Mouse (Mus musculus) liver, adult 2 months (tissue): ENCODE measurements around the gene Lipa. TPM values are rescaled to one million over a fixed set of nuclear protein-coding genes. Genes with fewer than 3 reads are reported as not detected.

ENCODE experiments used
- DNase-seq: peaks from one replicate; pipeline ENCODE4 v3.0.0-alpha.2; 2011; ENCODE audit warnings: low read depth, low spot score; ENCODE audit errors: extremely low read depth
- H3K27ac ChIP-seq: fragments of 200-500 bp; replicated peaks from 2 replicates; pipeline ENCODE4 v1.5.1; 2012; ENCODE audit warnings: low read depth, mild to moderate bottlenecking, control low read depth, inconsistent platforms, low read length; ENCODE audit not compliant: insufficient read depth
- H3K27me3 ChIP-seq: fragments of 200-500 bp; 2 replicates; pipeline ENCODE4 v1.6.1; 2012; ENCODE audit warnings: mild to moderate bottlenecking, moderate library complexity, low read length, inconsistent platforms; ENCODE audit not compliant: control insufficient read depth, insufficient read depth
- H3K36me3 ChIP-seq: fragments of 200-500 bp; 2 replicates; pipeline ENCODE4 v1.6.1; 2012; ENCODE audit warnings: low read length, inconsistent platforms; ENCODE audit not compliant: control insufficient read depth, insufficient read depth
- H3K4me1 ChIP-seq: fragments of 200-500 bp; 2 replicates; pipeline ENCODE4 v1.6.1; 2011; ENCODE audit warnings: low read length; ENCODE audit not compliant: control insufficient read depth, insufficient read depth
- H3K4me3 ChIP-seq: fragments of 200-500 bp; 2 replicates; pipeline ENCODE4 v1.5.1; 2011; ENCODE audit warnings: low read depth, mild to moderate bottlenecking, control low read depth, low read length, moderate library complexity; ENCODE audit not compliant: insufficient read depth
- H3K79me2 ChIP-seq: fragments of 200-500 bp; 2 replicates; pipeline ENCODE4 v1.6.1; 2012; ENCODE audit warnings: inconsistent platforms, mild to moderate bottlenecking, low read length, moderate library complexity; ENCODE audit not compliant: control insufficient read depth, insufficient read depth
- H3K9ac ChIP-seq: fragments of 200-500 bp; 2 replicates; pipeline ENCODE4 v1.6.1; 2012; ENCODE audit warnings: low read depth, mild to moderate bottlenecking, control low read depth, inconsistent platforms, low read length
- CTCF ChIP-seq: fragments of 200-500 bp; IDR thresholded peaks from 2 replicates; pipeline ENCODE4 v1.5.1; 2011; ENCODE audit warnings: low read depth, low read length, control low read depth
- POLR2A ChIP-seq: fragments of 200-500 bp; IDR thresholded peaks from 2 replicates; pipeline ENCODE4 v1.6.1; 2011; ENCODE audit warnings: low read length, control low read depth; ENCODE audit not compliant: insufficient read depth; ENCODE audit errors: extremely low read depth
- WGBS: fragments of 180-500 bp; shearing (Covaris S2); methylation state at CpG from one replicate; pipeline ENCODE4 v1.1.7; 2018; 5-methylcytosine and 5-hydroxymethylcytosine counted together
- polyA plus RNA-seq: library from polyadenylated mRNA; depleted of rRNA; stranded (reverse); fragments of >200 nt; gene quantifications from 2 replicates; pipeline ENCODE4 v1.2.3, GENCODE M21; 2012
- total RNA-seq: library from RNA; depleted of rRNA; stranded (reverse); fragments of >200 nt; gene quantifications from 2 replicates; pipeline ENCODE4 v1.2.3, GENCODE M21; 2014

Lipa gene
- total and polyA plus RNA-seq, 2 experiments = 137 to 159 TPM

DNA sequence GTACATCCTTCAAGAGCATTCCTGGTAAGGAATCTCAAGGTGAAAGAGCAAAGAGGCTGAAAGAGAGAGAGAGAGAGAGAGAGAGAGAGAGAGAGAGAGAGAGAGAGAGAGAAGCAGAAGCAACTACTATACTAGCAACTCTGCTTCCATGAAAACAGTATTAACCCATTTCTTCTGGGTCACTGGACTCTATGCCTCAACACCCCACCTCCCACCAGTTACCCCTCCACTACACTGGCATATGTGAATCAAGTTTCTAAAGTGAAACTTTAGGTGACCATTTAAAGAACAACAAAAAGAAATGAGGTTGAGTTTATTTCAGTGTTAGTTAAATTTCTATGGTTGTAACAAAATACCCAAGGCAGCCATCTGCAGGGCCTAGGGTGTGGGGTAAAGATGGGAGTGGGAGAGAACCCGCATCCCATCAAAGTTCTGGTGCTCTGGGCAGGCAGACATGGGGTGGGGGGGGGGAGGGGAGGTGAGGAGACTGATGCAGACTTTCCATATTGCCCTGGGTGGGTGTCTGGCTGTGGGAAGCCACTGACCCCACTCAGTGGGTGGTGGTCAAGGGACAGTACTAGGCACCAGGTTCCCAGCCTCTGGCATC lies 39.0 kb upstream of the Lipa start:
- Histone ChIP-seq H3K27ac (no peak overlapping the region), H3K79me2 (no peaks in the 10 kb centered on the region), H3K4me3 (no peak overlapping the region), H3K9ac (no peak overlapping the region), H3K36me3 (no peaks in the 10 kb centered on the region), H3K27me3 (no peaks in the 10 kb centered on the region), H3K4me1 (peaks cover 4% of the 10 kb centered on the region)
- DNase-seq = no peak
- TF ChIP-seq CTCF (no peak), POLR2A (no peak)
- WGBS = 100% methylated on average over 1 of the region's 1 CpGs

DNA sequence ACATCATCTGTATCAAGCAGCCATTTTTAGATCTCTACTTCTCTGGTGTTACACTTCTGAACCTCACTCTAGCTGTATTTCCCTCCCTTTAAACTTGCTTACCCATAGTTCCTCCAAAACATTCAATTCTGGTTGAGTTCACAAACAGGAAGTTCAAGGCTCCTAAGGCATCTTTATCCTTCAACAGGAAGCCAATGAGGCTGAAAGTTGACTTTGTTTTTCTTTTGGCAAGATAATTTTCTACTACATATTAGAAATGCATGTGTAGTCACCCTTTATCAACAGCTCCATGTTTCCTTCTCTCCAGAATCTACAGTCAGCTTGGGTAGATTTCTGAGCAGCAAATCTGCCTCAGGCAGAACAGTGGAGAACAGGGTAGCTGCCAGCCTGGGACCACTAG lies 35.3 kb upstream of the Lipa start:
- H3K27me3 ChIP-seq = no peaks in the 10 kb centered on the region
- no peaks in the 10 kb centered on the region for H3K79me2 ChIP-seq
- peak; percentile 25 for DNase-seq
- no peak overlapping the region for H3K9ac ChIP-seq
- no peak overlapping the region for H3K27ac ChIP-seq
- no peak for TF ChIP-seq CTCF
- TF ChIP-seq POLR2A = no peak
- no peaks in the 10 kb centered on the region for H3K36me3 ChIP-seq
- no peak overlapping the region for H3K4me3 ChIP-seq
- H3K4me1 ChIP-seq = peaks cover 4% of the 10 kb centered on the region; the same call in 1 of the 2 replicates

DNA sequence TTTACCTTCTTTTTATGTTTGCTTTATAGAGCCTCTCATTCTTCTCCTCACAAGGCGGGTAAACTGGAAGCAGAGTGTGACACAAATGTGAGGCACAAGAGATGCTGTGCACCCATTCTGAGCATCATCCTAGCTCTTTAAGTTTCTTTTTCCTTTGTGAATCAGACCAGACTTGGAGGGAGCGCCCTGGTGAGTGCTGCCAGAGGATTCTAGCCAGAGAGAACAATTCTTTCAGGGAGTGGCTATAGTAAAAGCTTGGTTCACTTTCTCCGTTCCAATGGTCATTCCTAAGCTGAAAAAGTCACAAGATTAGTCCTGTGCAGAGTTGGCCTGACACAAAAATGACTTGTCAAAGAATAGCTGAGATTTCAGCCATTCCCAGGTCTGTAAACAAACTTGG lies 29.3 kb upstream of the Lipa start:
- 91% methylated on average over 3 of the region's 3 CpGs for WGBS
- DNase-seq = no peak
- TF ChIP-seq POLR2A (no peak), CTCF (no peak)

DNA sequence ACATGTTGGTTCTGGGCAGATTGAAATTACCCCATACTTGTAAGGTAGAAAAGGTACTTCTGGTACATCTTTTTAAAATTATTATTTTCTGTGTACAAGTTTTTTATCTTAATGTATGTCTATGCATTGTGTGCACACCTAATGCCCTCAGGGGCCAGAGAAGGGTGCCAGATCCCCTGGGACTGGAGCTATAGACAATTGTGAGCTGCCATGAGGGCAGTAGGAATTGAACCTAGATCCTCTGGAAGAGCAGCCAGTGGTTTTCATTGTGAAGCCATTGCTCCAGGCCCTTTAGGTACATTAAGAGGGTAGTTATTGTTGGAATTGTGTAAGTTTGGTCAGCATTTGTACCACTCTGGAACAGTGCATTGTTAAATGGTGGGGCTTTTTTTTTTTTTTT lies 26.8 kb upstream of the Lipa start:
- H3K27ac ChIP-seq = 0 out of 2 replicates have a peak overlapping the region, but pooled peaks have one; percentile 57

More for the DNA sequence above, 29.3 kb upstream of the Lipa start:
- no peaks in the 10 kb centered on the region; the same call in 1 of the 2 replicates for H3K4me1 ChIP-seq
- no peak overlapping the region for H3K27ac ChIP-seq
- no peaks in the 10 kb centered on the region for H3K27me3 ChIP-seq
- H3K4me3 ChIP-seq = no peak overlapping the region
- H3K9ac ChIP-seq = no peak overlapping the region
- H3K79me2 ChIP-seq = no peaks in the 10 kb centered on the region; the same call in 1 of the 2 replicates
- no peaks in the 10 kb centered on the region for H3K36me3 ChIP-seq

DNA sequence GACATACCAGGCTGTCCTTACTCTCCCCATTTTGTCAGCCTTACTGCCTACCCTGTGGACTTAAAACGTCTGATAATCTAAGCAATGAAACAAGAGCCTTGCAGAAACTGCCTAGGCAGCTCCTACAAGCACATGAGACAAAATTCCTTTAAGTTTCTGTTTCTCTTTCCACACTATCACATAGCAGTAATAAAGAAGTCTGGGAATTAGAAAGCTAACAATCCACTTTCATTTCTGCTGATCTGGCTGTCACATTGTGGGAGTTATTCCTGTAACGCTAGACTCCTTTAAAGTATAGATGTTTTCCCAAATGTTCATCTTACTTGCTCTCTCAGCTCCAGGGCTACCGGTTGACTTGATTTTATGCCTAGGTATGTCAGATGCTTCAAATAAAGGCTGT lies 26.2 kb upstream of the Lipa start:
- peak overlapping the region; percentile 66 for H3K9ac ChIP-seq
- H3K4me1 ChIP-seq = no peaks in the 10 kb centered on the region; the same call in 1 of the 2 replicates
- no peak overlapping the region for H3K4me3 ChIP-seq
- H3K79me2 ChIP-seq = no peaks in the 10 kb centered on the region; the same call in 1 of the 2 replicates
- H3K27me3 ChIP-seq = no peaks in the 10 kb centered on the region
- no peaks in the 10 kb centered on the region for H3K36me3 ChIP-seq
- TF ChIP-seq CTCF (no peak), POLR2A (no peak)
- H3K27ac ChIP-seq = peak overlapping the region; percentile 89
- 63% methylated on average over 3 of the region's 3 CpGs for WGBS
- DNase-seq = peak; percentile 24

More for the DNA sequence above, 26.8 kb upstream of the Lipa start:
- Histone ChIP-seq H3K27me3 (no peaks in the 10 kb centered on the region), H3K36me3 (no peaks in the 10 kb centered on the region), H3K79me2 (no peaks in the 10 kb centered on the region; the same call in 1 of the 2 replicates), H3K9ac (no peak overlapping the region), H3K4me3 (no peak overlapping the region), H3K4me1 (no peaks in the 10 kb centered on the region; the same call in 1 of the 2 replicates)
- no peak for TF ChIP-seq POLR2A
- TF ChIP-seq CTCF = no peak
- no peak for DNase-seq

DNA sequence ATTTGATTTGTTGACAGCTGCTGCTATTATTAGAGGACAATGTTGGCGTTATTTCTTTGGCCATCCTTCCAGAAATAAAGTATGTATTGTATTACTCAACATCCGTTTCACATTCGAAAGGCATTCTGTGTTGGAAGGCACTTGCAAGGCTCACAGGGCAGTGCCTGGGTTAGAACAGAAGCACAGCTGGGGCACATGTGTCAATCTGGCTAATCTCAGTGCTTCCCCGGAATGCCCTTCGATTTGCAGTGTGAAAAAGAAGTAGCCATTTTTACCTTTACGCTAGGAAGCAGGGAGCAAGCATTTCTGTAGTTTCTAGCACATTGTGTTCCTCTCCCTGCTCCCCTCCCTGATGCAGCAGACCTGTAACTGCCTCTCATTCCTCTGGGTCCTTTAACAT lies 25.7 kb upstream of the Lipa start:
- Histone ChIP-seq H3K4me1 (no peaks in the 10 kb centered on the region; the same call in 1 of the 2 replicates), H3K4me3 (no peak overlapping the region), H3K27ac (peak overlapping the region; percentile 89), H3K36me3 (no peaks in the 10 kb centered on the region), H3K79me2 (no peaks in the 10 kb centered on the region; the same call in 1 of the 2 replicates), H3K27me3 (no peaks in the 10 kb centered on the region), H3K9ac (peak overlapping the region; percentile 66)
- 52% methylated on average over 6 of the region's 6 CpGs for WGBS
- DNase-seq = no peak
- TF ChIP-seq POLR2A (no peak), CTCF (no peak)
